Mouse (Mus musculus) kidney, postnatal 36 days (tissue): ENCODE measurements around the gene Cuedc2.

Experiments used
- DNase-seq, 2 experiments: peaks; one replicate each; pipeline ENCODE4 v3.0.0; 2021 to 2022; ENCODE audit warnings: mixed read lengths in 2 of 2

Cuedc2 gene

GRCm38 (mm10) chr19:46338331-46338936 is at the start of gene Cuedc2:
TSS of gene Cuedc2 (minus strand) at chr19:46338702.
- DNase-seq = peak; percentile 97 to 98

DNA sequence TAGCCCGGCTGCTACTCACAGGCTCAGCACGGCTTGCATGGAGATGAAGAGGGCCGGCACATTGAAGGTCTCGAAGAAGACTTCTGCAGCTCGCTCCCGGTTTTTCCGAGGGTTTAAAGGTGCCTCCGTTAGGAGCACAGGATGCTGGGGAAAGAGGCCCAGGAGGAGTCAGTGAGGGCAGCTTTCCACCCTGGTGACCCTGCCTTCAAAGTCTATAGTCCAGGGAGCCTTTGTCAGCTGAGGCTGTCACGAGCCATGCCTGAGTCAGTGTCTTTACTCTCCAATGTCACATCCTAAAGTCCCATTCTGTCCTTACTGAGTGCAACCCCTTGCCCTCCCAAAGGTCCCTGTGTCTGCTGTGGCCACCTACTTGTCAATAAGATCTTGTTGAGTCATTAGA is 43.8 kb upstream of the Cuedc2 start:
- peak; percentile 64 to 66 for DNase-seq

GRCm38 (mm10) chr19:46375891-46376290 is 37.4 kb upstream of the Cuedc2 start:
- DNase-seq = no peak

DNA sequence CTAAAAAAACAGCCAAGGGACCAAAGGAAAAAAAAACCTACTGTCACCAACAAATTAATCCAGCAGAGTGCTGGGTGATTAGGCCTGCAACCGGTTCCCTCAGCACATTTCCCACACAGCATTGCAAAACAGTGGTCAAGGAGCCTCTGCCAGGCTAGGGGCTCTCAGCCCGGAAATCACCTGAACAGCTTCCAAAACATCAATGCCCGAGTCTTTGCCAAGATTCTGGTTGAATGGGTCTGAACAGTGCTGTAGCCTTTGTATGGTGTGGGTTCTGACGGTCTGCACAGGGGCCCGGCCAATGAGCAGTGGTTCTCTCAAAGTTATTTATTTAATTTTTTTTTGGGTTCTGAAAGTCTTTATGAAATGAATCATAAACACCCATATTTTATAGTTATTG is 37.0 kb upstream of the Cuedc2 start:
- no peak for DNase-seq

GRCm38 (mm10) chr19:46374477-46375088 is 36.1 kb upstream of the Cuedc2 start:
- no peak for DNase-seq

GRCm38 (mm10) chr19:46369204-46369603 is 30.7 kb upstream of the Cuedc2 start:
- peak; percentile 73 to 79 for DNase-seq

- no peak for DNase-seq
Measured at GRCm38 (mm10) chr19:46367798-46368590, 29.5 kb upstream of the Cuedc2 start.

DNA sequence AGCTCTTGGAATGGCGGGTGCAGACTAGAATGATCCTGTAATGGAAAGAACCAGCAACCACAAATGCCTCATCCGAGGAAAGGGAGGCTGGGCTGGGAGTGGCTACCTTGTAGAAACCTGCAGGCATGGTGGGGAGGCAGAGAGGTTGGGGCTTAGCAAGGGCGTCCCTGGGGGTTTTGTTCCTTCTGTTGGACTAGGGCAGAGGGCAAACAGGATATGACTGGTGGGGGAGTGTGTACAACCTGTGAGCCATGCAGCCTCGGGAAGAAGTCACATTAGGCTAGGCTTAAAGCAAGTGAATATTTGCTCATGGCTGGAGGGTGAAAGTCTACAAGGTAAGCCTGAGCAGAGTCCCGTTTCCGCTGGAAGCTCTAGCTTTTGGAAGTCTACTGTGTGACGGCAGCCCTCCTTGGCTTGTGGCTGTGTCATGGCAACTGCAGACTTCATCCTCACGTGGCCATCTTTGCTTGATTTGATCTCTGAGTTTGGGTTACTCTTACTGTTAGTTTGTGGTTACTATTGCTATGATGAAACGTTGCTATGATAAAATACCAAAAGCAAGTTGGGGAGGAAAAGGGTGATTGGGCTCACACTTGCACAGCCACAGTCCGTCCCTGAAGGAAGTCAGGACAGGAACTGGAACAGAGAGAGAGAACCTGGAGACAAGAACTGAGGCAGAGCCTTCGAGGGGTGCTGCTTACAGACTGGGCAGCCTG is 24.9 kb upstream of the Cuedc2 start:
- DNase-seq = no peak

DNA sequence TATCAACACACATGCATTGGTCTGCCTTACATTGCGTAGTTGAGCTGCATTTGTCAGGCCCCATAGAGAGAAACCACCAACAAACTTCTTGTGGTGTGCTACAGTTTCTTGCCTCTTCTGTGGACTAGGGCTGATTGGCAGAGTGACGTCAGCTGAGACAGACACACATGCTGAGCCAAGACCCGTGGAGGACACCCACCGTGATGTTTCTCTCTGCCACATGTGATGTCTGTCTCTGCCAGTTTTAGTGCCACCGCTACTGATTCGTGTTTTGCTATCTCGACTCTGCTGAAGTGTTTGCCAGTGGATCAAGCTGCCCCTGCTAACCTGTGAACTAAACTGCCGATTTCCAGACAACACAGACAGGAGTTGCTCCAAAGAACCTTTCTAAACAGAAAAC is 23.6 kb upstream of the Cuedc2 start:
- no peak for DNase-seq

DNA sequence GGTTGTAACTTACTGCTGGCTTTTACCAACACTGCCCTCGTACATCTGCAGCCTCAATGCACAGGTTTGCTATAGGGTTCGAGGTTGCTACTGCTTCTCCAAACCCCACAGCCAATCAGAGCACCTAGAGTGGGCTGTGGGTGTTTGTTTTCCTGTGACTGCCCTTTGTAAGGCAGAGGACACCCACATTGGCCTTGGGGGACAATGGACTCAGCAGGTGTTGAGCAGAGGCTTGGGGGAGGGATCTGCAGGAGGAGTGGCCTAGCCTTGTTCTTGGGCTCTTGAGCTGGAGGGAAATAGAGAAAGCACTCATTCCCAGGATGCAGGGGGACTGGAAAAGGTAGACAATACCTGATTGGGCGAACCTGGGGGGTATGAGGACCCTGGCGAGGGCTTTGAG is 19.9 kb upstream of the Cuedc2 start:
- no peak for DNase-seq

DNA sequence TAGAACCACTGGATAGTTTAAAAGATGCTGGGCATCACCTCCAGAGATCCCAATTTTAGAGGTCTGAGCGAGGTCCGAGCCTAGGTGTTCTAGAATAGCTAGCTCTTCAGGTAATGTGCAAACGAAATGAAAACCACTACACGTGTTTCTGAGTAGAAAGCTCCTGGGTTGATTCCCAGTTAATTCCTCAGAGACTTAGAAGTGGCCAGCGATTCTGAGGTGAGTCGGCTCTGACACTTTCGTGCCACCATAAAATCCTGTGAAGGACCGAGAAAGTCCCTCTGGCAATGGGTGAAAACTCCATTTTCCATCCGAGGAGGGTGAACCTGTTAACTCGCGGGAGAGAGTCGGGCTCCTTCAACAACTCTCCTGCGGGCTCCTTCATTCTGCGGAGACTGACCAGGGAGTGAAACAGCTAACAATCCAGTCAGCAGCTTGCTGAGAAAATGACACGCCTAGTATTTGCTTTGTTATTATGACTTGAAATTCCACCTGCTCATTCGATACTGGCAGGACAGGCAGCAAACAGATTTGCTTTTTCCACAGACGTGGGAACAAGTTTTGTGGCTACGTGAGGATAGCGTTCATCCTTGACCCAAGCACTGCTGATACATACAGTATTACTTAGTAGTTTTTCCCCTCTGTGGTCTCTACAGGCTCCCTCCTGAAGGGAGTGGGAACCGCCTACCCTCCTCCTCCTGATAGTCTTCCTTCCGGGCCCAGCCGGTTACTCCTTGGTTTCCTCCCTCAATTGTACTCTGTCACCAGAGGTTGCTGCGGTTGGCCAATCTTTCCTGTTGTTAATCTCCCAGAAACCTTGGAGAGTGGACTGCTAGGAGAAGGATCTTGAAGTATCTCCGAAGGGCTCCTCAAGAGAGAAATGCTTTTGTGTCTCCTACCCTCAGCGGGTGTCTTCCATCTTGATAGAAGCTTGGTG is 19.1 kb upstream of the Cuedc2 start:
- DNase-seq = peak; percentile 37 to 41

DNA sequence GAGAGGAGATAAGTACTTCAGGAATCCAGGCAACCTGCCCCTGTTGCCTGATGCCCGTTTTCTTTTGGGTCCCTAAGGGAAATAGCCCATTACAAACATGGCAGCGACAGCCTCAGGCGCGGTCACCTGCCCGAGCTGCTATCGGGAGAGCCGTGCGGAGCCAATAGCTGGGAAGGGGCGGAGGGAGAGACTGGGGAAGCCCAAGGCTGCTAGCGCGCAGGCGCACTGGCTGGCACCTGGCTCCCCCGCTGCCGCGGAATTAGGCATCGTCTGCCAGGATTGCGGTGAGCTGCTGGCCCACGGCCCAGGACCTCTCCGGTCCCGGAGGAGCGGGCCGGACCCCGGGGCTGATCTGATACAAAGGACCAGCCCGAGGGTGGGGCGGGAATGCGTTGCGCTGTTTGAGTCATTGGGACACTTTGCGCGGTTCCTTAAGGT is 18.2 kb upstream of the Cuedc2 start:
- DNase-seq = peak; percentile 94

GRCm38 (mm10) chr19:46350168-46350932 is 11.8 kb upstream of the Cuedc2 start, which contains the start of gene 2310034G01Rik:
TSS of gene 2310034G01Rik (minus strand) at chr19:46350302.
- DNase-seq = peak in 1 of 2 experiments; percentile 35

DNA sequence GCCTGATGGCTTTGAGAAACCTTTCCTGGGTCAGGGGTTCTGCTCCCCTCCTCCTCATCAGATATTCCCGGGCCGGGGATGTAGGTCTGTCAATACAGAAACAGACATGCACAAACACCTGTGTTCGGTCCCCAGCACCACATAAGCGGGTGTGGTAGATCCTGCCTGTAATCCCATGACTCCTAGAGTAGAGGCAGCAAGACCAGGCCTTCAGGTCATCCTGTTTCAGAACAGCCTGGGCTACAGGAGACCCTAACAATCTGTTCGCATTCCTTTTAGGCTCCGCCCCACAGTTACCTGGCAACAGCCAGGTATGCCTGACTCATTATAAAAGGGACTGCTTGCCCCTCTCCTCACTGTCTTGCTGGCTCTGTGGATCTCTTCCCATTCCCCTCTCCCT is 11.0 kb upstream of the Cuedc2 start:
- DNase-seq = no peak

GRCm38 (mm10) chr19:46348761-46349458 is 10.4 kb upstream of the Cuedc2 start:
- peak; percentile 71 to 85 for DNase-seq

DNA sequence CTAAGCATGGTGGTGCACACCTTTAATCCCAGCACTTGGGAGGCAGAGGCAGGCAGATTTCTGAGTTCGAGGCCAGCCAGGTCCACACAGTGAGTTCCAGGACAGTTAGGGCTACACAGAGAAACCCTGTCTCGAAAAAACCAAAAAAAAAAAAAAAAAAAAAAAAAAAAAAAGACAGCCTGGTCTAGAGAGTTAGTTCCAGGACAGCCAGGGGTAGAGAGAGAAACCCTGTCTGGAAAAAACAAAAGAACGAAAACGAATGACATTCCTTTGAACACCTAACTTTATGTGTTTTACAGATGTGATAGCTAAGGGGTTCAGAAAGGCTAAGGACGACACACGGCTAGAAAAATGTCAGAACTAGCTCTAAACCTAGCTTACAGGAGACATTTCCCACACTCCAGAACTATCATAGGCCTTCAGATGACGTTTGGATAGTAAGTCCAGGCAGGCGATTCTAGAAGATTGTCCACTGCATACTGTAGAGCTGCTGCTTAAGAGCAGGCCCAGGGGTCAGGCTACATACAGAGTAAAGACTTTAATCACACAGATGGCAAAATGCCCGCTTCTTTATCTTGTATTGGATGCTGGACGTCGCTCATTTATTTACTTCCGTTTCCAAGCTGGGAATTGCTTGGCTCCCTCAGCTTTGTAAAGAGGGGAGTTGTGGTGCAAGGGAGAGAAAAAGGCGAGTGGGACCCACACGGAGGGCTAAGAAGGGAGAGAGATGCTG is 9.6 kb upstream of the Cuedc2 start:
- no peak for DNase-seq

GRCm38 (mm10) chr19:46347146-46347545 is 8.6 kb upstream of the Cuedc2 start:
- no peak for DNase-seq

DNA sequence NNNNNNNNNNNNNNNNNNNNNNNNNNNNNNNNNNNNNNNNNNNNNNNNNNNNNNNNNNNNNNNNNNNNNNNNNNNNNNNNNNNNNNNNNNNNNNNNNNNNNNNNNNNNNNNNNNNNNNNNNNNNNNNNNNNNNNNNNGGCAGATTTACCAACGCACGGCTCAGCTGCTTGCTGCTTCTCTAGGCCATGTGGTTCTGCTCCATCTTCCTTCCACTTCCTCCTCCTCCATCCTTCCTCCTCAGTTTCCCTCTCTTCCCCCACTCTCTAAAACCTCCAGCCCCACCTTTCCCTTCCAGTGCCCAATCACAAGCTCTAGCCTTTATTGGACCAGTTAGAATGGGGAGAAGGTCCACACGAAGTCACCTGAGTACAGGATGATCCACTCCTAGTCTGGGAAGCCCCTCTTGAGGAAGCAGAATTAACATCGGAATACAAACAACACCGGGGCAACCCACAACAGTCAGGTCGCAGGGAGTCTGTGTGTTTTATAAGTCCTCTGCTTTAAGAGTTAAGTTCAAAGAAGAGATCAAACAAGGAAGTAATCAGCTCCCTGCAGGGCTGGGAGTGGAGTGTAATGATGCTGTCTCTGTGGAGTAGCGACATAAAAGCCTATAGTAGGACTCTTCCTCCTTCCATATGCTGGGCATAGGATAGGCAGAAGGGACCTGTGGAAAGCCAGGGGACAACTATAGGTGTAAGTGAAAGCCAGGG is 6.4 kb upstream of the Cuedc2 start:
- DNase-seq = no peak
